Mouse (Mus musculus): Measurements from ENCODE around the gene Plcb4. TPM values are rescaled to one million over a fixed set of nuclear protein-coding genes. Genes with fewer than 3 reads are reported as not detected.

The Plcb4 gene
- polyA plus RNA-seq, 1 experiment from 2014 or later, result 16.7 TPM

- Histone ChIP-seq H3K36me3 (ENCODE audit: control insufficient read depth, insufficient read depth, low read length) (no peaks in the 10 kb centered on the region), H3K4me3 (ENCODE audit: low read depth, low read length) (no peak overlapping the region), H3K27ac (ENCODE audit: low read depth, low read length) (no peak overlapping the region), H3K27me3 (ENCODE audit: control insufficient read depth, insufficient read depth, low read length) (no peaks in the 10 kb centered on the region), H3K4me2 (ENCODE audit: low read depth) (no peak overlapping the region), H3K4me1 (ENCODE audit: control insufficient read depth, insufficient read depth, low read length) (no peaks in the 10 kb centered on the region), H3K9ac (ENCODE audit: low read length) (no peak overlapping the region), H3K9me3 (ENCODE audit: control insufficient read depth, low read length) (no peaks in the 10 kb centered on the region)
- DNase-seq (ENCODE audit: low spot score) (no peak), ATAC-seq (ENCODE audit: insufficient read depth, low FRiP score, low TSS enrichment) (no peak)
- WGBS, result 86% methylated on average over 6 of the region's 6 CpGs
Measured at GRCm38 (mm10) chr2:135996936-135997335, 338.1 kb downstream of the Plcb4 start.

- no peak overlapping the region for H3K4me3 ChIP-seq (ENCODE audit: low read depth, low read length)
- ATAC-seq (ENCODE audit: insufficient read depth, low FRiP score, low TSS enrichment) (no peak), DNase-seq (ENCODE audit: low spot score) (no peak)
- H3K27me3 ChIP-seq (ENCODE audit: control insufficient read depth, insufficient read depth, low read length), result no peaks in the 10 kb centered on the region
- H3K4me1 ChIP-seq (ENCODE audit: control insufficient read depth, insufficient read depth, low read length), result no peaks in the 10 kb centered on the region
- no peaks in the 10 kb centered on the region for H3K9me3 ChIP-seq (ENCODE audit: control insufficient read depth, low read length)
- H3K9ac ChIP-seq (ENCODE audit: low read length), result no peak overlapping the region
- no peak overlapping the region for H3K27ac ChIP-seq (ENCODE audit: low read depth, low read length)
- 85% methylated on average over 18 of the region's 18 CpGs for WGBS
- H3K4me2 ChIP-seq (ENCODE audit: low read depth), result no peak overlapping the region
- H3K36me3 ChIP-seq (ENCODE audit: control insufficient read depth, insufficient read depth, low read length), result no peaks in the 10 kb centered on the region
Measured at GRCm38 (mm10) chr2:135997361-135998150, 338.7 kb downstream of the Plcb4 start.

DNA sequence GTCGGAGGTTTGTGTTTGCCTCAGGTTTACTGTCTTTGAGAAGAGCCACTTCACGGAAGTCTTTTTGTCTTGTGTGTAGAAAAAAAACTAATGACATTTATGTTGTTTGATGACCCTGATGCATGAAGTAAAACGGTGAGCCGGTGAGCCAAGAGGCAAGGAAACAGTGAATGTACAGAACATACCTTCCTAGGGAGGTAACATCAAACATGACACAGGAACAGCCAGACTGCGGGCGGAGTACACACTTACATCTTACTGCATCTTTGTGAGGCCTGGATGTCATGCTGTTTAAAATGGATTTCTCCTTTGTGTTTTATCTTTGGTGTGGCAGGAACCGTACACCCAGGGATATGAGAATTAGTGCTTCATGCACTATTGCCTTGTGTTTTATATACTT lies 340.1 kb downstream of the Plcb4 start:
- WGBS, result 88% methylated on average over 7 of the region's 7 CpGs
- H3K9me3 ChIP-seq (ENCODE audit: control insufficient read depth, low read length), result no peaks in the 10 kb centered on the region
- no peaks in the 10 kb centered on the region for H3K27me3 ChIP-seq (ENCODE audit: control insufficient read depth, insufficient read depth, low read length)
- no peak overlapping the region for H3K27ac ChIP-seq (ENCODE audit: low read depth, low read length)
- no peaks in the 10 kb centered on the region for H3K36me3 ChIP-seq (ENCODE audit: control insufficient read depth, insufficient read depth, low read length)
- no peaks in the 10 kb centered on the region for H3K4me1 ChIP-seq (ENCODE audit: control insufficient read depth, insufficient read depth, low read length)
- H3K9ac ChIP-seq (ENCODE audit: low read length), result no peak overlapping the region
- DNase-seq (ENCODE audit: low spot score) (no peak), ATAC-seq (ENCODE audit: insufficient read depth, low FRiP score, low TSS enrichment) (no peak)
- H3K4me3 ChIP-seq (ENCODE audit: low read depth, low read length), result no peak overlapping the region
- H3K4me2 ChIP-seq (ENCODE audit: low read depth), result no peak overlapping the region

DNA sequence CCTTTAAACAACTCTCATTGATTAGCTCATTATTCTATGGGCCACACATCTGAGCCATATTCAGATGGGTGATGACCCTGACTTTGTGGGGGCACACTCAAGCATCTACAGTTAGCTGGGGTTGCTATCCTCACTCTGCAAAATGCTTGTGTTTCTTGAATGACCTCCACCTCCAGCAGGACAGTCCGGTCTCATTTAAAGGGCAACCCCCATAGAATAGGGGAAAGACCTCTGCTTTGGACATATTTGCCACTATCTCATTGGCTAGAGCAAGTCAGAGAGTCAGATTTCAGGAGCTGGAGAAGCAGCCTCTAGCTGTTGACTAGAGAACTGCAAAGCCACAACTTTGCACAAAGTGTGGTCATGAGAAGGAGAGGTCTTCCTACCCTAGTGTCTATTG lies 340.6 kb downstream of the Plcb4 start:
- Histone ChIP-seq H3K4me1 (ENCODE audit: control insufficient read depth, insufficient read depth, low read length) (no peaks in the 10 kb centered on the region), H3K36me3 (ENCODE audit: control insufficient read depth, insufficient read depth, low read length) (no peaks in the 10 kb centered on the region), H3K4me2 (ENCODE audit: low read depth) (no peak overlapping the region), H3K9ac (ENCODE audit: low read length) (no peak overlapping the region), H3K9me3 (ENCODE audit: control insufficient read depth, low read length) (no peaks in the 10 kb centered on the region), H3K27me3 (ENCODE audit: control insufficient read depth, insufficient read depth, low read length) (no peaks in the 10 kb centered on the region), H3K4me3 (ENCODE audit: low read depth, low read length) (no peak overlapping the region), H3K27ac (ENCODE audit: low read depth, low read length) (no peak overlapping the region)
- no peak for DNase-seq (ENCODE audit: low spot score)
- no peak for ATAC-seq (ENCODE audit: insufficient read depth, low FRiP score, low TSS enrichment)
- WGBS, result 63% methylated on average over 1 of the region's 1 CpGs

DNA sequence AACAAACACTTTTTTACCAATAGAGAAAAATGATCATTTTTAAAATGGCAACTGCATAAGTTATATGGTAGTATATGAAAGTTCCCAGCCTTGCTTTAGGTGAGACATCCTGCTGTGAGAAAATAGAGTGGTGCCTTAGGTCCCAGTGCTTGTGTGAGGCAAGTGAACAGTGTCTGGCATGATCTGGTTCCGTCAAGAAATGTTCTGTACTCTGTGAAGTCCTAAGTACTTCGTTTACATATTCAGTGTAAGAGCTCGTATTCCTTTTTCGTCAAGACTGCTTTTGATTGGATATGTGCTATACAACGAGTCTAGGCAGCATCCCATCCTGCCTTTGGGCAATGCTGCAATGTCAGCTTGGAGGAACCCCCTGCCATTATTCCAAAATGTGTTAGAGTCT lies 342.1 kb downstream of the Plcb4 start:
- H3K9ac ChIP-seq (ENCODE audit: low read length), result no peak overlapping the region
- H3K27ac ChIP-seq (ENCODE audit: low read depth, low read length), result no peak overlapping the region
- no peak for DNase-seq (ENCODE audit: low spot score)
- H3K9me3 ChIP-seq (ENCODE audit: control insufficient read depth, low read length), result no peaks in the 10 kb centered on the region
- ATAC-seq (ENCODE audit: insufficient read depth, low FRiP score, low TSS enrichment), result no peak
- no peaks in the 10 kb centered on the region for H3K4me1 ChIP-seq (ENCODE audit: control insufficient read depth, insufficient read depth, low read length)
- H3K36me3 ChIP-seq (ENCODE audit: control insufficient read depth, insufficient read depth, low read length), result no peaks in the 10 kb centered on the region
- H3K4me3 ChIP-seq (ENCODE audit: low read depth, low read length), result no peak overlapping the region
- 79% methylated on average over 5 of the region's 5 CpGs for WGBS
- H3K4me2 ChIP-seq (ENCODE audit: low read depth), result no peak overlapping the region
- no peaks in the 10 kb centered on the region for H3K27me3 ChIP-seq (ENCODE audit: control insufficient read depth, insufficient read depth, low read length)

- H3K4me2 ChIP-seq (ENCODE audit: low read depth), result no peak overlapping the region
- no peak overlapping the region for H3K27ac ChIP-seq (ENCODE audit: low read depth, low read length)
- H3K36me3 ChIP-seq (ENCODE audit: control insufficient read depth, insufficient read depth, low read length), result no peaks in the 10 kb centered on the region
- H3K4me3 ChIP-seq (ENCODE audit: low read depth, low read length), result no peak overlapping the region
- ATAC-seq (ENCODE audit: insufficient read depth, low FRiP score, low TSS enrichment) (peak; percentile 35; the same call in 1 of the 2 replicates), DNase-seq (ENCODE audit: low spot score) (peak; percentile 16)
- H3K9me3 ChIP-seq (ENCODE audit: control insufficient read depth, low read length), result no peaks in the 10 kb centered on the region
- H3K4me1 ChIP-seq (ENCODE audit: control insufficient read depth, insufficient read depth, low read length), result no peaks in the 10 kb centered on the region
- 56% methylated on average over 7 of the region's 7 CpGs for WGBS
- H3K9ac ChIP-seq (ENCODE audit: low read length), result no peak overlapping the region
- H3K27me3 ChIP-seq (ENCODE audit: control insufficient read depth, insufficient read depth, low read length), result no peaks in the 10 kb centered on the region
Measured at GRCm38 (mm10) chr2:136002118-136002517, 343.3 kb downstream of the Plcb4 start.

GRCm38 (mm10) chr2:136003836-136004235 lies 345.0 kb downstream of the Plcb4 start:
- WGBS, result 78% methylated on average over 1 of the region's 1 CpGs

GRCm38 (mm10) chr2:136006280-136006679 lies 347.5 kb downstream of the Plcb4 start:
- 94% methylated on average over 5 of the region's 5 CpGs for WGBS
- ATAC-seq (ENCODE audit: insufficient read depth, low FRiP score, low TSS enrichment) (no peak), DNase-seq (ENCODE audit: low spot score) (no peak)

More at GRCm38 (mm10) chr2:136003836-136004235, 345.0 kb downstream of the Plcb4 start:
- Histone ChIP-seq H3K36me3 (ENCODE audit: control insufficient read depth, insufficient read depth, low read length) (no peaks in the 10 kb centered on the region), H3K9ac (ENCODE audit: low read length) (no peak overlapping the region), H3K4me1 (ENCODE audit: control insufficient read depth, insufficient read depth, low read length) (no peaks in the 10 kb centered on the region), H3K4me2 (ENCODE audit: low read depth) (no peak overlapping the region), H3K4me3 (ENCODE audit: low read depth, low read length) (no peak overlapping the region), H3K27me3 (ENCODE audit: control insufficient read depth, insufficient read depth, low read length) (no peaks in the 10 kb centered on the region), H3K27ac (ENCODE audit: low read depth, low read length) (no peak overlapping the region), H3K9me3 (ENCODE audit: control insufficient read depth, low read length) (no peaks in the 10 kb centered on the region)
- ATAC-seq (ENCODE audit: insufficient read depth, low FRiP score, low TSS enrichment) (no peak), DNase-seq (ENCODE audit: low spot score) (no peak)

DNA sequence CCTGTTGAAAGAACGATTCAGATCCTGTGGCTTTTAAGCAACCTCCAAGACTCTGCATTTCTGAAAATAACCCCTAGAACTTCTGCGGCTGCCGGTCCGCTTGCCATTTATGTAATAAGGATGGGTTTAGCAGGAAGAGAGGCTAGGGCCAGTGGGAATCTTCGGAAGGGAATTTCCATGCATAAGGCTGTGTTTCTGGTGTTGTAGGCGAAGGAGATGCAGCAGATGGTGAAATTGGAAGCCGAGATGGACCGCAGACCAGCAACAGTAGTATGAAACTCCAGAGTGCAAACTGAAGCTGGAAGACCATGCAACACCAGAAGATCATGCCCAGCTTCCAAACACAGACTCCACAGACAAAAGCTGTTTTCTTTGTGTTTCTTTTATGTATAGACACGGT lies 353.9 kb downstream of the Plcb4 start:
- H3K36me3 ChIP-seq (ENCODE audit: control insufficient read depth, insufficient read depth, low read length), result no peaks in the 10 kb centered on the region
- H3K27ac ChIP-seq (ENCODE audit: low read depth, low read length), result no peak overlapping the region
- H3K4me1 ChIP-seq (ENCODE audit: control insufficient read depth, insufficient read depth, low read length), result no peaks in the 10 kb centered on the region
- no peak overlapping the region for H3K4me3 ChIP-seq (ENCODE audit: low read depth, low read length)
- ATAC-seq (ENCODE audit: insufficient read depth, low FRiP score, low TSS enrichment), result no peak
- 88% methylated on average over 9 of the region's 9 CpGs for WGBS
- no peak for DNase-seq (ENCODE audit: low spot score)
- H3K9ac ChIP-seq (ENCODE audit: low read length), result no peak overlapping the region
- H3K9me3 ChIP-seq (ENCODE audit: control insufficient read depth, low read length), result no peaks in the 10 kb centered on the region
- no peaks in the 10 kb centered on the region for H3K27me3 ChIP-seq (ENCODE audit: control insufficient read depth, insufficient read depth, low read length)
- H3K4me2 ChIP-seq (ENCODE audit: low read depth), result no peak overlapping the region

More at GRCm38 (mm10) chr2:136006280-136006679, 347.5 kb downstream of the Plcb4 start:
- Histone ChIP-seq H3K27ac (ENCODE audit: low read depth, low read length) (no peak overlapping the region), H3K4me1 (ENCODE audit: control insufficient read depth, insufficient read depth, low read length) (no peaks in the 10 kb centered on the region), H3K4me2 (ENCODE audit: low read depth) (no peak overlapping the region), H3K9me3 (ENCODE audit: control insufficient read depth, low read length) (no peaks in the 10 kb centered on the region), H3K4me3 (ENCODE audit: low read depth, low read length) (no peak overlapping the region), H3K27me3 (ENCODE audit: control insufficient read depth, insufficient read depth, low read length) (no peaks in the 10 kb centered on the region), H3K9ac (ENCODE audit: low read length) (no peak overlapping the region), H3K36me3 (ENCODE audit: control insufficient read depth, insufficient read depth, low read length) (no peaks in the 10 kb centered on the region)

All from neural tube, embryonic 11.5 days (tissue).